Mouse (Mus musculus): Measurements from ENCODE around the gene Vamp5.

Vamp5 gene

GRCm38 (mm10) chr6:72366844-72367443 lies 13.3 kb downstream of the Vamp5 start, which contains the start of gene Rnf181:
Gene Rnf181 (minus strand): TSS chr6:72366956.
- DNase-seq (ENCODE audit: low spot score in 2 of 2) = no peak

- DNase-seq (ENCODE audit: low spot score in 2 of 2) = no peak
Observed at GRCm38 (mm10) chr6:72366304-72366703, 14.0 kb downstream of the Vamp5 start.

GRCm38 (mm10) chr6:72364985-72365384 lies 15.3 kb downstream of the Vamp5 start:
- no peak for DNase-seq (ENCODE audit: low spot score in 2 of 2)

- no peak for DNase-seq (ENCODE audit: low spot score in 2 of 2)
Observed at GRCm38 (mm10) chr6:72364009-72364408, 16.3 kb downstream of the Vamp5 start.

GRCm38 (mm10) chr6:72362132-72363028 lies 17.9 kb downstream of the Vamp5 start:
- DNase-seq (ENCODE audit: low spot score in 2 of 2) = peak; percentile 94 to 95

GRCm38 (mm10) chr6:72361121-72361551 lies 19.1 kb downstream of the Vamp5 start:
- no peak for DNase-seq (ENCODE audit: low spot score in 2 of 2)

- DNase-seq (ENCODE audit: low spot score in 2 of 2) = no peak
Observed at GRCm38 (mm10) chr6:72360599-72360935, 19.7 kb downstream of the Vamp5 start.

- DNase-seq (ENCODE audit: low spot score in 2 of 2) = no peak
Observed at GRCm38 (mm10) chr6:72359891-72360598, 20.2 kb downstream of the Vamp5 start.

GRCm38 (mm10) chr6:72359343-72359742 lies 20.9 kb downstream of the Vamp5 start:
- DNase-seq (ENCODE audit: low spot score in 2 of 2) = no peak

GRCm38 (mm10) chr6:72358086-72358764 lies 22.0 kb downstream of the Vamp5 start:
- no peak for DNase-seq (ENCODE audit: low spot score in 2 of 2)

- DNase-seq (ENCODE audit: low spot score in 2 of 2) = peak in 1 of 2 experiments; percentile 39
Observed at GRCm38 (mm10) chr6:72357164-72358079, 22.8 kb downstream of the Vamp5 start.

- DNase-seq (ENCODE audit: low spot score in 2 of 2) = no peak
Observed at GRCm38 (mm10) chr6:72356001-72356532, 24.2 kb downstream of the Vamp5 start.

GRCm38 (mm10) chr6:72355066-72355911 lies 25.0 kb downstream of the Vamp5 start, which contains the start of gene Tmem150a:
Gene Tmem150a (plus strand): TSS chr6:72355447.
- DNase-seq (ENCODE audit: low spot score in 2 of 2) = peak; percentile 70 to 82

GRCm38 (mm10) chr6:72354025-72354424 lies 26.2 kb downstream of the Vamp5 start:
- DNase-seq (ENCODE audit: low spot score in 2 of 2) = no peak

GRCm38 (mm10) chr6:72352636-72353405 lies 27.4 kb downstream of the Vamp5 start:
- DNase-seq (ENCODE audit: low spot score in 2 of 2) = no peak

GRCm38 (mm10) chr6:72350214-72350613 lies 30.1 kb downstream of the Vamp5 start:
- DNase-seq (ENCODE audit: low spot score in 2 of 2) = no peak

GRCm38 (mm10) chr6:72348411-72348810 lies 31.9 kb downstream of the Vamp5 start:
- no peak for DNase-seq (ENCODE audit: low spot score in 2 of 2)

- DNase-seq (ENCODE audit: low spot score in 2 of 2) = peak; percentile 80 to 90
Observed at GRCm38 (mm10) chr6:72347166-72347941, 32.9 kb downstream of the Vamp5 start, which contains the start of gene 0610030E20Rik. Gene 0610030E20Rik (plus strand): TSS chr6:72347317.
